Mouse (Mus musculus) testis, adult 2 months (tissue): ENCODE data around the gene Tenm3.

ENCODE experiments used
- CTCF ChIP-seq: fragments of 200-500 bp; IDR thresholded peaks from 2 replicates; pipeline ENCODE4 v1.5.1; 2012; ENCODE audit warnings: low read depth, mild to moderate bottlenecking, inconsistent platforms, low read length, moderate library complexity; ENCODE audit not compliant: control insufficient read depth, insufficient read depth, insufficient replicate concordance
- POLR2A ChIP-seq: fragments of 200-500 bp; IDR thresholded peaks from 2 replicates; pipeline ENCODE4 v1.6.1; 2012; ENCODE audit warnings: low read depth, mild to moderate bottlenecking, inconsistent platforms, low read length, moderate library complexity; ENCODE audit not compliant: control insufficient read depth

- TF ChIP-seq CTCF (no peak), POLR2A (no peak)
Observed at GRCm38 (mm10) chr8:48343067-48343420, 500.7 kb downstream of the Tenm3 start.
